20 mouse cellular contexts compared by ENCODE assay signal in the genomic region with DNA sequence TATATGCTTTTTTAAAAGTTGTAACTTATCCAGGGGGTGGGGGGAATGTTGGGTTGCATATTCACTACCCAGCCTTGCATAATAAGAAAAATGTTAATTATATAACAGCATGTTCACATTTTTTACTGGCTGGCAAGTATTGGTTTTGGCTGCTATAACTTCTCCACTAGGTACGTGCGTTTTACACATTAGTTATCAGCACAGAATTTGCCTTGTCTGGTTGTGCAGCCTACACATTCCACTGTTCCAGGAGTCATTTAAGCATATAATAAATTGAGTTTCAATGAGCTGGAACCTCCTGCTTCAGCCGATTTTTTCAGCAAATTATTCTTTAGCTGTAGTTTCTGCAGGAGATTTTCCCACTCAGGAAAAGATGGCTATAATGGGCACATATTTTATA.
DNase-seq lines count a peak whose midpoint lies in the region; ATAC-seq lines count a peak whose summit lies in the region.
"Had no signal": no experiment of that assay in that cellular context is flagged by ENCODE, and none has a peak within 500 bp of the region (broad histone marks: within the 10 kb centered on the region; RNA-seq: fewer than 3 reads in every experiment).

No protein-coding gene starts in this region.

- no peak overlapping the region for H3K9ac ChIP-seq in forebrain, embryonic 16.5 days (replicated peaks; ENCODE audit: low read depth, low read length)
- H3K9ac ChIP-seq: hindbrain, embryonic 13.5 days had no signal

- DNase-seq in forebrain, embryonic 10.5 days (ENCODE audit: extremely low spot score, low spot score), result no peak
- peak; percentile 8 to 54 for DNase-seq in layer of hippocampus, adult 18-20 months (ENCODE audit: low spot score in 2 of 2)
- DNase-seq in layer of hippocampus, postnatal 10 days (ENCODE audit: low spot score in 2 of 2), result no peak
- peak; percentile 10 to 39 for DNase-seq in layer of hippocampus, adult 8-10 months (ENCODE audit: low spot score in 2 of 2)
- no peak for DNase-seq in natural killer cell, adult 2 months (ENCODE audit: low spot score in 2 of 2)
- DNase-seq in kidney, postnatal 4 days, result no peak
- DNase-seq: adrenal gland, postnatal 14 days; cerebellum, adult 2 months; cerebellum, postnatal 10 days; heart, adult 18-20 months; heart, postnatal 10 days; heart, postnatal 4 days had no signal

- H3K27ac ChIP-seq in forebrain, embryonic 16.5 days (ENCODE audit: low read length), result 0 out of 2 replicates have a peak overlapping the region, but pooled peaks have one; percentile 23
- H3K27ac ChIP-seq in forebrain, embryonic 10.5 days, result no peak overlapping the region
- H3K27ac ChIP-seq: embryonic facial prominence, embryonic 10.5 days; heart, embryonic 10.5 days; hindbrain, embryonic 13.5 days; hindbrain, postnatal 0 days had no signal

- no peaks in the 10 kb centered on the region for H3K27me3 ChIP-seq in forebrain, embryonic 16.5 days (replicated peaks; ENCODE audit: control insufficient read depth, insufficient read depth, low read length)
- no peaks in the 10 kb centered on the region for H3K27me3 ChIP-seq in forebrain, embryonic 10.5 days (ENCODE audit: poor library complexity, severe bottlenecking)
- H3K27me3 ChIP-seq: CH12.LX; hindbrain, embryonic 13.5 days; Patski had no signal

- H3K4me2 ChIP-seq in forebrain, embryonic 16.5 days (ENCODE audit: low read length), result no peak overlapping the region
- H3K4me2 ChIP-seq: hindbrain, embryonic 13.5 days had no signal

- H3K4me3 ChIP-seq in forebrain, embryonic 16.5 days (replicated peaks; ENCODE audit: low read length), result no peak overlapping the region
- H3K4me3 ChIP-seq in forebrain, embryonic 10.5 days, result no peak overlapping the region
- H3K4me3 ChIP-seq: embryonic facial prominence, embryonic 10.5 days; heart, embryonic 10.5 days; hindbrain, embryonic 13.5 days had no signal

- H3K9me3 ChIP-seq in forebrain, embryonic 16.5 days (ENCODE audit: control insufficient read depth, low read length), result no peaks in the 10 kb centered on the region
- H3K9me3 ChIP-seq in forebrain, embryonic 10.5 days, result no peaks in the 10 kb centered on the region
- H3K9me3 ChIP-seq: embryonic facial prominence, embryonic 10.5 days; heart, embryonic 10.5 days; hindbrain, embryonic 13.5 days had no signal

- H3K4me1 ChIP-seq in forebrain, embryonic 16.5 days (replicated peaks; ENCODE audit: control insufficient read depth, insufficient read depth, low read length), result no peaks in the 10 kb centered on the region
- H3K4me1 ChIP-seq in forebrain, embryonic 10.5 days, result no peaks in the 10 kb centered on the region
- H3K4me1 ChIP-seq: embryonic facial prominence, embryonic 10.5 days; heart, embryonic 10.5 days; hindbrain, embryonic 13.5 days had no signal

- ATAC-seq in forebrain, embryonic 16.5 days, result peak; percentile 59; the same call in 1 of the 2 replicates
- ATAC-seq: activated CD4-positive, CD25-positive, alpha-beta regulatory T cell, adult 4 months; hindbrain, postnatal 0 days; Patski had no signal

- H3K36me3 ChIP-seq in forebrain, embryonic 16.5 days (ENCODE audit: control insufficient read depth, insufficient read depth), result no peaks in the 10 kb centered on the region
- H3K36me3 ChIP-seq in forebrain, embryonic 10.5 days (replicated peaks), result no peaks in the 10 kb centered on the region
- H3K36me3 ChIP-seq: embryonic facial prominence, embryonic 10.5 days; heart, embryonic 10.5 days; hindbrain, embryonic 13.5 days had no signal

- 63% methylated on average over 3 of the region's 3 CpGs for WGBS in forebrain, embryonic 16.5 days
- WGBS in forebrain, embryonic 10.5 days, result 95% methylated on average over 3 of the region's 3 CpGs

Comparison
In these comparisons a context has a peak if more than half of its experiments do, and no peak if none do; other contexts are left out.
1. DNase-seq: peak in layer of hippocampus, adult 18-20 months (2 of 2) and layer of hippocampus, adult 8-10 months (2 of 2); none in forebrain, embryonic 10.5 days (single experiment), layer of hippocampus, postnatal 10 days (0 of 2), natural killer cell, adult 2 months (0 of 2) and kidney, postnatal 4 days (0 of 2).